Mouse (Mus musculus): Measurements from ENCODE around the gene Hs3st2.
"Not testable (repeated sequence)": the region's sequence is repeated elsewhere in the genome, so short reads cannot be mapped to it uniquely, and the experiment has no call there.

Hs3st2 gene

DNA sequence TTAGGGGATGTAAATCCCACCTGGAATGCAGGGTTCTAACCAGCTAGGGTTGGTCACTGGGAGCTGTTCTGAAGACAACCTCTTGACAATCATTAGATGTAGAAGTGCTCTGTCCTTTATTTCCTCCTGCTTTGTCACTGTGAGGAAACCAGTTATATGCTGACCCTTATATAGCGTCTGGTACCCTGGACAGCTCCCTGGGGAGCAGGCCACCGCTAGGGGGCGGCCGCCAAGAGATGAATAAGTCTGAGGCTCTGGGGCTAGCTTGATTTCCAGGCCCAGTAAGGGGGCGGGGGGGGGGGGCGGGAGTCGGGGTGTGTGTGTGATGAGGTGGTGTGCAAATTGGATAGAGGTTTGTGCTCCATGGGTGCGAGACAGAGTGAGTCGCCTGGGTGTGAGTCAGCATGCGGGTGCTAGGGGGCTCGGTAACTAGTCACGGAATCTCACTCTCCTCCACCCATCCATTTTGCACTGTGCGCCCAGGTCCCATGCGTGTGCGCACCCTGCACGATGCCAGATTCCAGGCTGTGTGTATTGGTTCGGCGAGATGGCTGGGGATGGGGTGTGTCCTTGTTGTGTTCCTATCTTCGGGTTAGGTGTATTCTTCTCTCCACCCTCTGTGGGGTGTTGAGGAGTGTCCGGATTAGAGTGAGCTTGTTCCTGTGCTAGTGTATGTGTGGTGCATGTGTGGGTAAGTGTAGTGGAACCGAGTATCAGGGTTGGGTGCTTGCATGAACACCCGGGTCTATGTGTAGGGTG lies at the start of gene Hs3st2:
Hs3st2 (plus strand) TSS at position 635 of the 759 bp plus-strand sequence.
- in situ Hi-C loops (cut with MboI, MseI): no loop called here

DNA sequence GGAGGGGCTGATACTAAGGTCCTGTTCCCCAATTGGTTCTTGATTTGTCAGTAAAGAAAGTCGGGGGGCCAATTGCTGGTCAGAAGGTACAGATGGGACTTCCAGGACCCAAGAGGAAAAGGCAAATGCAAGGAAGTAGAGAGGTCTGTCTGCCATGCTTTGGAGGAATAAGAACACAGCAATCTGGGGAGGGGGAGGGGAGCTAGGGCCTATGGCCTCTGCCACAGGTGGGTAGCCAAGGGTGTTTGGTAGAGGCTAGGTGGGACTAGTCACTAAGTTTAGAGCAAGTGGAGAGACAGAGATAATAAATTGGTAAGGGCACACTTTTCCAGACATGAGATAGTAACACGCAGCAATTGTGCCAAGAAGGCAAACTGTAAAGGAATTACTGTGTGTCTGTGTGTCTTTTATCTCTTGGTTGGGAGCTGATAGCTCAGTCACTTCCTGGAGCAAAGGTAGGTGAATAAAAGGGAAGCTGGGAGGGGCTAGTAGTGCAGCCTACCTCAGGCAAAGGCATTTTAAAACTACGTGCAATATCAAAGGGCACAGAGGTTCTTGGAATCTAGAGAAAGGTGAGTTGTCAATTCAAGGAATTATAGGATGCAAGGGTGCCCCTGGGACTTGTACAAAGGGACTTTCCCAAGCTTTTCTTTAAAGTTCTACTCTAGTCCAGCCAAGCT lies 43.2 kb upstream of the Hs3st2 start:
- in situ Hi-C loops (cut with MboI, MseI): no loop called here

DNA sequence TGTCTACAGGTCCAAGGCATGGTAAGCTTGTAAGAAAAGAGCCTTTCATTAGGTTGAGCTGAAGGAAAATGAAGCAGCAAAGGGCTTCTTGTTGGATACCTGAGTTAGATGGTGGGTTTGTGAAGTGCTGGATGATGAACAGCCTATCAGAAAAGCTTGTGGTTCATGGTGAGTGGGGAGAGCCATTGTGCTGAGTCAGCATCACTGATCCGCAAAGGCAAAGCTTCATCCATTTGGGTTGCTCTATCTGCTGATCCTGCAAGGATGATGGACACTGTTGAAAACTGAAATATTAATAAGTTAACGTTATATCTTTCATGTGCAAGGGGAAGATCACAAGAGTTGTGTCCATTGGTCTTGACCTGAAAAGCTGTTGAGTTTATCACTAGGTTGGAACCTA lies 40.0 kb upstream of the Hs3st2 start:
- in situ Hi-C loops (cut with MboI, MseI): no loop called here

DNA sequence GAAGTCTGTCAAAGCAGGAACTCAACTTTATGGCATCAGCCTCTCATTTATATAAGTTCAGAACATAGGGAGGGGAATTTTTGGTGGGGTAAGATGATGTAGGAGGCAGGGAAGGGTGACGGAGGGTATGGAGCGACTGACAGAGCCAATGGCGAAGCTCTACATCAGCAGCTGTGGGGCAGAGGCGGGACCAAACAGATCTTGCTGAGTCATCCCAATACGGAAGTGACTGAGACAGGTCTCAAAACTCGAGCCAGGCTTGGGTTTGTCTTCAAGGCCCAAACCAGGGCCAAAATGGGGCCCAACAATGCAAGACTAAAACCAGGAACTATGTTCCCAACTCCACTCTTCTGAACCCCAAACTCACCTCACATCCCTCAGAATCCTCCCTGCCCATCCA lies 30.2 kb upstream of the Hs3st2 start:
- in situ Hi-C loops (cut with MboI, MseI): not testable (repeated sequence)

DNA sequence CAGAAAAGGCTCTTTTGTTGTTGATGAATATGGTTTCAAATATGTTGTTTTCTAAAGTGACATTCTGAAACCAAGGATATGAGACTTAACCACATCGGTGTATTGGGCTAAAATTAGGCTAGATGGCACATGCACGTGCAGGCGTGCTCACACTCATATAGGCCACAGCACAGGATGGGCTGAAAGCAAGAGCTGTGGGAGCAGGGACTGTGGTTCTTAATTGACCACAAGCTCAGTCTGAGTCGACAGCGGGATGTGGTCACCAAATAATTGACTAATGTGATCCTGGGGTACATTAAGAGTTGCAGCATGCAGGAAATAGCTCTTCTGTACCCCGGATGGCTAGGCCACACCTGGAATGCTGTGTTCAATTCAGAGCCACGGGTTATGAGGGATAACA lies 26.1 kb upstream of the Hs3st2 start:
- in situ Hi-C loops (cut with MboI, MseI): no loop called here

DNA sequence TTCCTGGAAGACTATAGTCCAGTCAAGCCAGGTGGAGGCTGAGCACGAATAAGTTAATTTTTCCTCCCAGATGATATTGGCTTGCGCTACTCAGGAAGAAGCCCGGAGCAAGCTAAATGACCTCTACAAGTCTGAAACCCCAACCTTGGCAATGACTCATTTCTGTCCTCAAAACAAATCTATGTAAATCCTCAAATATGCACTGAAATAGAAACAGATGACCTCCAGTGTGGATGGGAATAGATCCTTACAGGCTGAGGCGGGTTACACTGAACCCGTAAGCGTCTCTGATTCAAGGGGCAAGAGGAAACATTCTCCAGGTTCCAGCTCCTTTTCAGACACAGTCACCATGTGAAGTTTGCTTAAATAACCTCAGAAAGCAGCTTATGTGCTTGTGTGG lies 24.5 kb upstream of the Hs3st2 start:
- in situ Hi-C loops (cut with MboI, MseI): no loop called here

DNA sequence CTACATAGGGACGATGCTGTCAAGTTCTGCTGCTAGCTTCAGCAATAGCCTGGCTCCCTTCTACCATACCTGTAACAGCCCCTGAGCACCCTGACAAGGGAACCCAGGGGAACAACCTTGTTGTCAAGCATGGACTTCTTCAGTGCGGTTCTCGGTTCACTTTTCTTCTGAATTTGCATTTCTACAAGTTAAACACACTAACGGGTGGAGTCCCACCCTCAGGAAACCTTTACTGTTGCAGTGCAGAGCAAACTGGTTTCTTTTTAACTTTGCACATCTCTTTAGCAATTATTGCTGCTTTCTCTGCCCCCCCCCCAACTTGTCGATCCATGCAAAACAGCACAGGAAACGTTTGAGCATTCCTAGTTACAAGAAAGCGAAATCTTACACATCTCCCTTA lies 19.7 kb upstream of the Hs3st2 start:
- in situ Hi-C loops (cut with MboI, MseI): no loop called here

DNA sequence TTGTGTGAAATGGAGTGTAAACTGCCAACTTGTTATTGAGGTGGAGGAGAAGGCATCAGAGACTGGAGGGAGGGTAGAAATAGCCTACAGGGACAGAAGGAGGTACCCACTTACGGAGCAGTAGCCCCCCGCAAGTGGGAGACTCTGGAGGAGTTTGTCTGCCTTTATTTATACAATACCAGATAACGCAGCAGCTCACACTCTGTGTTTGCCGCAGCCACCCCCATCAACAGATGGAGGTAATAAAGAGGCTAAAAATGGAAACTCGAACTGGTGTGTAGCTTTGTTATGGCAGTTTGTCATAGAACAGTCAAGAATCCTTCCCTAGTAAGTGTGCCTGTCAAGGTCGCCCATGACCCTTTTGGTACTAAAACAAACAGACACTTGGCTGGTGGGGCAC lies 16.2 kb upstream of the Hs3st2 start:
- in situ Hi-C loops (cut with MboI, MseI): no loop called here

DNA sequence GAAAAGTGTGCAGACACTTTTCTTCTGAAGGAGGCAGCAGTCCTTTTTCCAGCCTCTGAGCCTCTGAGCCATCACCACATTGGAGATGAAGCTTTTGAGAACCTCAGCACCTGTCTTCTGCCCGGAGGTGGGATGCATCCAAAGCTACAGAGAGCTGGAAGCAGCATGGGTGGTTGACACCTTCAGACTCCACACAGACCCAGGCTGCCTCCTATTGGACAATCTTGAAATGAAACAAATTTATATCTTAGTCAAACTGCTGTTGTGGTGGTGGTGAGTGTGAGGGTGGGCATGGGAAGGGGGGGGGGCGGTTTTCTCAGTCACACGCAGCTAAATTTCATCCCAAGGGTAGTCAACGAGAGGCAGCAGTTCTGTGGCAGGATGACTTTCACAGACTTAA lies 12.7 kb upstream of the Hs3st2 start:
- in situ Hi-C loops (cut with MboI, MseI): no loop called here

DNA sequence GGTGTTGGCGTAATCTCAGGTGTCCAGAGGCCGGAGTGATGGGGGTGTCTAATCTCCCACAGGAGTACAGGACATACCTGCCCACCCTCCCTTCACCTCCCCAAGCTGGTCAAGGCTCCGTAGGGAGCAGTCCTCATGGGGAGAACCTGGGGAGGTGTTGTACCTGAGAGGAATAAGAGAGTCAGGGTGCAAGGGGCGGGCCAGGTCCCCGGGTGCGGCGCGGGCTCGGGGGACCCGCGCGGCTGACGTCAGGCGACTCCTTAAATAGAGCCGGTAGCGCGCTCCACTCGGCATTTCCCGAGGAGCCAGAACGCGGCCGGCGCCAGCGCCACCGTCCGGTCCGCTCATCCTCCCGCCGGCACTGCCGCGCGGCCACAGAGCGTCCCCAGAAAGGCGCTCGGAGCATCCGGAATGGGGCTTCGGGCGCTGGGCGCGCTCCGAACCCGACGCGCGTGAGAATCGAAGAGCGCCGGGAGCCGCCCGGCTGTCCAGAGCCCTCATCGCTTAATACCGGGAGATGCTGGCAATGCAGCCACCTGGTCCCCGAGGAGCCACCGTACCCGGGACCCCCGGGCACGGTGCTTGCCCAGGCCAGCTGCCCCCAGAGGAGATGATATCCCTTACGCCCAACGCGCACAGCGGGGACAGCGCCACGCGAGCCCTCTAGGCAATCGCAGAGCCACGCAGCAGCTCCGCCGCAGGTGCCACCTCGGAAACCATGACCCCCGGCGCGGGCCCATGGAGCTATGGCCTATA lies 503 bp downstream of the Hs3st2 start:
- in situ Hi-C loops (cut with MboI, MseI): no loop called here

DNA sequence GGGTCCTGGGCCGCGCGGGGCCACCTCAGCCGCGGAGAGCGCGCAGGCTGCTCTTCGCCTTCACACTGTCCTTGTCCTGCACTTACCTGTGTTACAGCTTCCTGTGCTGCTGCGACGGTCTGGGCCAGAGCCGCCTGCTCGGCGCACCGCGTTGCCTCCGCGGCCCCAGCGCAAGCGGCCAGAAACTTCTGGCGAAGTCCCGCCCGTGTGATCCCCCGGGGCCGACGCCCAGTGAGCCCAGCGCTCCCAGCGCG lies 1.0 kb downstream of the Hs3st2 start:
- in situ Hi-C loops (cut with MboI, MseI): no loop called here

DNA sequence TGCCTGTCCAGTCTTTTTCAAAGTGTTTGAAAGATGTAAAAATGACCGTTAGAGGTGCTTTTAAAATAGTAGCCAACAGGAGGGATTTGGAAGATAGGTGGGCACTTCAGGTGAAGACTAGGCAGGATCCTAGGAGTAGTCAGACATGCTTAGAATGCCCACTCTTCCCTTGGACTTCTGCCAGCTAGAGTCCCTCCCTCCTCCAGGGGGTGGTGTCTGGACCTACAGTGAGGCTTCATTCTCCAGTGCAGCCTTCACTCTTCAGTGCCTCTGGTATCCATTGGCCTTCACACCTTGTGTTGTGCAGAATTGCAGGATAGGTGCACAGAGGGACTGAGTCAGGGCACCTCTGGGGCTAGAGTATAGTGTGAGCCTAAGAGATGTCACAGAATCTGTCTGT lies 2.2 kb downstream of the Hs3st2 start:
- in situ Hi-C loops (cut with MboI, MseI): no loop called here

DNA sequence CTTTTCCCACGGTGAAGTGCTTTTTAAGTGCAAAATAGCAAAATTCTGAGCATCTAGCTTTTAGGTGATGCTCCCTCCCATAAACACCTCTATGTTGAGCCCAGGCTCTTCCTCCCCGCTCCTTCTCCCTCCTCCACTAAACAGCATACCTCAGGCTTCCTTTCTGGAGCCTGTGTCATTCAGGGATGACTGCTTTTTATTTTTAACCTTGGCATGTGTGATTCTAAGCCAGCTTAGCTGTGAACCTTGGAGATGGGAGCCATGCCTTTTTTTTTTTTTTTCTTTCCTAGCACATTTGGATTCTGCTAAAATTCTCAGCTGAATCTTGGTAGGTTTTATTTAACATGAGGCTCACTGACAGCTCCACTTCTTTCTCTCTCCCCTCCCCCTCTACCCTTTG lies 3.2 kb downstream of the Hs3st2 start:
- in situ Hi-C loops (cut with MboI, MseI): no loop called here

DNA sequence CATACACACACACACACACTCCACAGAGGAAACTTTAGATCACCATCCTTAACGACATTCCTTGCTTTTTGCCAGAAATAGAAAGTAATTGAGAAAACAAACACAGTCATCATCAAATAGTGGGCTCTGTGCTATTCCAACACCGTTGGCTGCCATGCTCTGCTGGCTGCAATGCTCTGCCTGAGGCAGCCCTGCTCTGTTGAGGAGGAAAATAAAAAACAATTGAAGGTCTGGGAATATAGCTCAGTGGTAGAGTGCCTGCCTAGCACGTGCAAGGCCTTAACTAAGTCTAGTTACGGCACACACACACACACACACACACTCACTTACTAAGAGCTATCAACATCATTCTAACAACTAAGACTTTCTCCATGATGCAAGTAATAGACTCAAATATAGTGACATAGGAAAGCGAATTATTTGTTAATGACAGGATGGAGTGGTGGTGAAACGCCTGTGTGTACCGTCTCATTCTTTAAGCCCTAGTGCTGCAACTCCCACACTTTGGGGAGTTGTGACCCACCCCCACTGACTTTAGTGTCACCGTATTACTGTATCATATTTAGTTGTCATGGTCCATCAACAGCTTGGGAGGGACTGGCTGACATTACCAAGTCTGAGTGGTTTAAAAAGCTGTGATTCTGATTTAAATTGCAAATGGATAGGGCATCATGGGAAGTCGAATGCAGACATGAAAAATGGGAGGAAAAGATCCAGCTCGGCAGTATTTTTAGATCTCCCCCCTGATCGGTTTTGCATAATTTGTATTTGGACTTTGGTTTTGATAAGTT lies 19.3 kb downstream of the Hs3st2 start:
- in situ Hi-C loops (cut with MboI, MseI): no loop called here

DNA sequence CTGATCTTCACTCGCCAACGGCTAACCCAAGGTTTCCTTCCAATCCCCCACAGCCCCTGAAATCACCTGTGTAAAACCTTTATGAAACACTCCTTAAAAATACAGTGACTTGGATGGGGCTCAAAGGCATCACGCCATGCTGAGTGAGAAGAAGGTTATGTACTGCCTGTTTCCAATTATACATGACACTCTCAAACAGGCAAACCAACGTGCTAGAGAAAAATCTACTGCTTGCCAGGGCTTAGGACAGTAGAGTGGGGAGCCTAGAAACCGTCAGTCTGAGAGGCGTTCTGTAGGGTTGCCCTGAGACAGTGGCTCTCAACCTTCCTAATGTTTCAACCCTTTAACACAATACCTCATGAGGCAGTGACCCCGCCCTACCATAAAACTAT lies 19.8 kb downstream of the Hs3st2 start:
- in situ Hi-C loops (cut with MboI, MseI): no loop called here

DNA sequence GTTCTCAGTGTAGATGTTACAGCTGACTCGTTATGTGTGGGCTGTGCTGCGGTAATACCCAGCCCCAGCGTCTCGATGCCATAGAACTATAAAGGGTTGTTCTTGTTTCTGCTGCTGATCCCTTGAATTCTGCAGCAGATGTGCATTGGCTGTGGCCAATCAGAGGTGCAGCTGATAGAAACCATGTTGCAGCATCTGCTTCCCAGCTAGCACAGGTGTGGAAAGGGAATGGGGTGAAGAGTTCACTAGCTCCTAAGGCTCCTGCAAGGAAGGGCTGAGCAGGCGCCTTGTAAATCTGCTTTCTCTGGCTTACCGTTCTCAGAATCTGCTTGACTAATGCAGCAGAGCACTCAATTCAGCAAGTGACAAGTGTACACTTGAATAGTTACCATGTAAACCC lies 45.2 kb downstream of the Hs3st2 start:
- in situ Hi-C loops (cut with MboI, MseI): no loop called here

DNA sequence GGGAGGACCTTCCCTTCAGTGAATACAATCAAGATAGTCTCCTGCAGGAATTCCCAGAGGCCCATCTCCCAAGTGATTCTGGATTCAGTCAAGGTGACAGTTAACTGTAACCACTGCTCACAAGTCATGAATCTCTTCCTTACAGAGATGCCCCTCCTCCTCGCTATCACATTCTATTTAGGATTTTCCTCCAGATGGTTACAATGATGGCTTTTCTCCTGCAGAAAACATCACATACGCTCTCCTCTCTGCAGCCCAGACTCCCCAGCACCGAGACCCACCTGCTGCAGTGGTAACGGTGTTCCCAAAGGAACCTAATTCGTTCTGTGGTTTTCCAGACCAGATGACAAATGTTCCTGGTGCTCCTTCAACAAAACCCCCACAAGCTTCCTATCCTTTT lies 49.5 kb downstream of the Hs3st2 start:
- in situ Hi-C loops (cut with MboI, MseI): no loop called here

DNA sequence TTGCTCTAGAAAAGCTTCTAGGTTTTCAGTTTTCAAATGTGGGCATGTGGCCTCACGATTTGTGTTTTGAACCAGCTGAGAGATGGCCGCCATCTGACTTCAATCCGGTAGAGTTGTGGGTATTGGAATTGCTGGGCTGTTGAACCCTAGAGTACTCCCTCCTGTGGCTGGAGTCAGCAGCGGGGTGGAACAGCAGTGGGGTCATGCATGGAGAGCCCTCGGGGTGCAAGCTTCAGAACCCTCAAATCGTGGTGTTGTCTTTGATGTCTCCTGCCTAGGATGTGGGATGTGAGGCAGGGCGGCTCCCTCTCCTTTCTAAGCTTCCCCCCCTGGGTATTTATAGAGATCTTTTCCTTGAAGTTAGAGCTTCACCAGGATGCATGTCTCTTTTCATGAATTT lies 52.7 kb downstream of the Hs3st2 start:
- in situ Hi-C loops (cut with MboI, MseI): no loop called here

DNA sequence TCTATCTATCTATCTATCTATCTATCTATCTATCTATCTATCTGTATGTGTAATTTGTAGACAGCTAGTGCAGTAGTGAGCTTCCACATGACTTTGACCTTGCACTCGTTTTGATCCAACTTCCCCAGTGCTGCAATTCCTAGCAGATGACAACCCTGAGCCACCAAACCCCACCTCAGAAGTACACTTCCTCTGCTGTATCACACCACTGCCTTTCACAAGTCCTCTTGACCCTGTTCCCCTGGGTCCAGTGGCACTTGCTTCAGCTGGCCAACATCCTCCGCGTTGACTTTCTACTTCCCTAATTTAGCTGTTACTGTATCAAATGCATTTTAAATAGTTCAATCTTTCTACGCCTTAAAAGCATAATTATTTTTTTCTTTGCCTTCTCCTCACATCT lies 54.6 kb downstream of the Hs3st2 start:
- in situ Hi-C loops (cut with MboI, MseI): no loop called here

DNA sequence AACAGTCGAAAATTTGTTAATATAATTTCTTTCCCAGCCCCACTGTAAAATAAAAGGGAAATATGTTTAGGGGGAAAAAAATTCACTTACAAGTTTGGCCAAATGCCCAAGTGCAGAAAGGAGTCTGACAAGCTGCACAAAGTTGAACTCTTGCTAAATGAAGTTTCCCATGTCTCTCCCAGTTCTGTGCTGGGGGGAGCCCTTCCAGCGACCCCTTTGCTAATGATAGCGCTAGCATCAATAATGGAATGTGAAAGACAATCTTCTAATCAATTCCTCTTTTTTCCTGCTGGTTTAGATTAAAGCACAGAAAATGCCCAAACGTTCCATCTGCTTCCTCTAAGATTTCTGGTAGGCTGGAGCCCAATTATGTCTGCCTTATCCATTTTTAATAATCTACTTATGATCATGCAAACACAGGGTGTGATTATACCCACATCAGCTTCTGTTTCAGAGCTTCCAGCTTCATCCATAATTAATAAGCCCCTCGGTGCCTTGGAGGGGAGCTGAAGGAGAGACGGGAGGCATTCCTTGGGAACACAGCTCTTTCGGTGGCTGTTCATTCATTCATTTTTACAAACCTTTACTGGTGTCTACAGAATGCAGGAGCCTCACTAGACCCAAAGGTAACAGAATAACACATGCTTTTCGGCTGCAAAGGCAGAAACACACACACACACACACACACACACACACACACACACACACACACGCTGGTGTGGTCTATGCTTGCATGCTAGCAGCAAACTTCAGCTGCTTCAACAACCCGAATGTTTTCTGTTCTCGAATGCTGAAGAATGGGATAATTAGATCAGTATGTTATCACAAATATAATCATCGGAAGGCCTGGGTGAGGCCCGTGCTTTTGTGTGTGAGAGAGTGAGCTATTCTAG lies 59.5 kb downstream of the Hs3st2 start:
- in situ Hi-C loops (cut with MboI, MseI): no loop called here

DNA sequence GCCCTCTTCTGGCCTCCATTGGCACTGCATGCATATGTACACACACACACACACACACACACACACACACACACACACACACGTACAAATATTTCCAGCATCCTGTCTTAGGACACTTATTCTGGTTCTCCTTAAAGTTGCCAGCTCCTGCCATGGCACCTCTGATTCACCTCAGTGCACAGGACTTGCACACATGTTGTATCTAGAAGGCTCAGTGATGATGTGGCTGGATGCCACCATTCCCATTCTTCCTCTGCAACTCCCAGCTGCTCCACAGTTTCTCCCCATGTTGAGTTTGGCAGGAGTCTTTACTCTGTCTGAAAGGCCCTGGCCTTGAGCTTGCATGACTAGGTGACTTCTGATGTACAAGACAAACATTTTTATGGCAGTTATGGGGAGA lies 65.1 kb downstream of the Hs3st2 start:
- in situ Hi-C loops (cut with MboI, MseI): no loop called here
